Mouse (Mus musculus) embryonic fibroblast, embryonic 13.5 days (primary cell): ENCODE results near the gene Lmbr1l.

Experiments used
- CTCF ChIP-seq: IDR thresholded peaks from 2 replicates; pipeline ENCODE4 v1.5.1; 2011; ENCODE audit warnings: mild to moderate bottlenecking, control low read depth, low read length, moderate library complexity, borderline replicate concordance; ENCODE audit not compliant: insufficient read depth
- POLR2A ChIP-seq: IDR thresholded peaks from 2 replicates; pipeline ENCODE4 v1.6.1; 2011; ENCODE audit warnings: low read depth, mild to moderate bottlenecking, control low read depth, low read length, moderate library complexity

GRCm38 (mm10) chr15:98871070-98871915 lies 46.7 kb downstream of the Lmbr1l start, which contains the start of gene Kmt2d:
- TF ChIP-seq CTCF (no peak), POLR2A (no peak)
